Mouse (Mus musculus) heart, adult 9 months (tissue): ENCODE measurements around the gene Ppp2r5c.
A peak's percentile ranks its signal among the peaks of the same experiment; 100 is the strongest.

Source experiments
- DNase-seq, 2 experiments: peaks; one replicate each; pipeline ENCODE4 v3.0.0; 2022; ENCODE audit warnings: low spot score in 2 of 2

The Ppp2r5c gene

DNA sequence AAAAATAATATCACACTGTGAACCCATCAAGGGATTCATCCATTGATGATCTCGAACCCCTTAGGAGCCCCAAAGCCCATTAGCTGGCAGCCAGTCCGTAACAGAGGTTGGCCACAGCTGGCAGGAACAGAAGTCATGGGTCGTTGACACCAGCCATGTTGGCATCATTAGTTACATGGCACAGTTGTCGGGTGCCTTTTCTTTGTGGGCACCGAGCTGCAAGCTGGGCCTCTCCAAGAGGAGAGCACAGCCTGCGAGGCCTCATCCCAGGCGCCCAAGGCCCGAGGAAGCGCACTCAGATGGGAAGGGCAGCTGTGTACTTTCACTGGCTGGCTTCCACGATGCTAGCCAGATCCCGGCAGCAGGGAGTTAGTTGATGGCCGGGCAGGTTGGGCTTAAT lies 64.3 kb downstream of the Ppp2r5c start:
- no peak for DNase-seq

DNA sequence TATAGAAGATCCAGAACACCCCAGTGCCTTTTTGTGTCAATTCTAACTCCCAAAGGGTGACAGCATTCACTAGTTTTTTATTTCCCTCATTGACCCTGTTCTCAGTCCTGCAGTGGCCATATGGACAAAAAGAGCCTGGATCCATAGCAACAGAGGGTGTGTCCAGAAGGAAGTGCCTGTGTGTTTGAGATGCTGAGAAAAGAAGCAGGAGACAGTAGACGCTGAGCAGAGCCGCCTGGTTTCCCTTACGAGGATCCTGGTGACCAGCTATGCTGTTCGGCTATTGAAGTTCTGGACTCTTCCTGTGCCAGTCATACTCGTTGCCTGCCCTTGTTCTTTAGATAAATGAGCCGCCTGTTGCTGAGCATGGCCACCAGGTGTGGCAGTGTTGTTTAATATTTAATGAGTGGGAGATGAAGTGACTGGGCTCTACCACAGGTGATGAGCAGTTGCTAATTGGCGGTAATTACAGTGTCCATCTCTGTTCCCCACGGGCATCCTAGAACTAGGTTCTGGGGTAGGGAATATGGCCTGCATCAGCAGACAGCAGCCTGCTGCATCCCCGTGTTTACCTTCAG lies 65.0 kb downstream of the Ppp2r5c start:
- DNase-seq = no peak

DNA sequence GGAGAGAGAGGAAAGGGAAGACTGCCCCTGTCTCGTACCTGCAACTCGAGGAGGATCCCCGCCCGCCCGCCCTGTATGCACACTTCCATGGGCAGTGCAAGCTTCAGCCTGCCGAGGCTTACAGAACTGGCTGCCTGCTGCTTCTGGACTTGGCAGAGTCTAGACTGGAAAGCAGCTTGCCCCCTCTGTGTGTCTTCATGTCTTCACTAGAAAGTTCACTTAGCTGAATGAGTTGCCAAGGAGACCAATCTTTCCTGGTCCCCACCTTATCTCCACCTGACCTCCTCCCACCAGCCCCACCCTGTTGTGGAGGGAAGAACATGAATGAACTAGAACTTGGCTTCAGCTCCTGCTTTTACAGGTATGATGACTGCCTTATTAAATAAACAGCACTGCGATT lies 66.0 kb downstream of the Ppp2r5c start:
- DNase-seq = no peak

DNA sequence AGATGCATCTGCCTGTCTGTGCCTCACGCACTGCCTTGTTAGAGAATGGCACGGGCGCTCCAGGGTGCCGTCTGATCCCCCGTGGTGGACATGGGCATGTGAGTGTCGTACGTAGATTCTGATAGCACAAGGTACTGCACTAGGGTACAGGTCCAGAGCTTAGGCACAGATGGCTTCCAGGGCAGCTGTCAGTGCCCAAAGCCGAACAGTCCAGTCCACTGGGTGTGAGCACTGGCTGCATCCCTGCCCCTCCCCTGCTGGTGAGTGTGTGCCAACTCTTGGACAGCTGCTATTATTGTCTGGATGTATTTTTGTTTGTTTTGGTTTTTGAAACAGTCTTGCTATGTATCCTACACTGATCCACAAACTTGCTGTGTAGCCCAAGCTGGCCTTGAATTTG lies 68.8 kb downstream of the Ppp2r5c start:
- no peak for DNase-seq

DNA sequence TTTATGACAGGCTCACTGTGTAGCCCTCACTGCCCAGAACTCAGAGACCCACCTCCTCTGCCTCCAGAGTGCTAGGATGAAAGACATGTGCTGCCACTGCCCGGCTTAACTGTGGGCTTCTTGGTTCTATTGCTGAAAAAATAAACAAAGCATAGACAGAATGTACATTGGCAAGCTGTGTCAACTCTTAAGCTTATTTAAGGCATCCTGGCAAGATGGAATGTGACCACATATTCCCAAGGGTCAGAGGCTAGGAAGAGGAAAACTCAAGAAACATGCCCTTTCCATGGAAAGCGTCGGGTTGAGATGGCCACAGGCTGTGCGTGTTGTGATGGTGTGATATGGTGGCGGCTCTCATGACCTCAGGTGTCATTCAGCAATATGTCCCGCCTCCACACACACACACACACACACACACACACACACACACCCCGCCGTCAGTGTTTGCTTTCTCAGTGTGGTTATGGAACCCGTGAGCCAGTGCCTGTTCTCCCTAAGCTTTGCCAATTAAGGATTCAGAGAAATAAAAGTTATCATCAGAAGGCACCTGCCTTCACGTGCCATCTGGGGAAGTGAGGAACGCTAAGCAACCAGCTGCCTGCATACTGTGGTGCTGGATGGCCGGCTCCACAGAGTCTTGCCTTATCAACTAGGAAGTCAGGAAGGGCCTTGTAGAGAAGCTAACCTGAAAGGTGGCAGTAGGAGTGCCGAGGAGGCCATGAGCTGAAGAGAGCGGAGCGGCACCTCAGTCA lies 73.5 kb downstream of the Ppp2r5c start:
- no peak for DNase-seq

DNA sequence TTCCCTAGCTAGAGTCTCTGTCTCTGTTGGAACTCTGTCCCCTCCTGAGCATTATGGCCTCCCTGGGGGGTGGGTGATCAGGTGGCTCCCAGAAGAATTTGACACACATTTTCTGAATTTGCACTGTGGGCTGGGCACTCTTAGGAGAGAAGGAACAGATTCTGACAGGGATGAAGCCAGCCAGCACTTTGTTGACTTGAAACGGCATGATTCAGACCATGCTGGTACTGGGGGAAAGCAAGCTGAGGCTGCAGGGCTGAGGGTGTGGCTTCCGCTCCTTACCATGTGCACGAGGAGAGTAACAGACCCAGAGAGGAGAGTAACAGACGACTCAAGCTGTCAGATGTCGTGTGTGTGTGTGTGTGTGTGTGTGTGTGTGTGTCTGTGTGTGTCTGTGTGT lies 76.6 kb downstream of the Ppp2r5c start:
- DNase-seq = no peak

DNA sequence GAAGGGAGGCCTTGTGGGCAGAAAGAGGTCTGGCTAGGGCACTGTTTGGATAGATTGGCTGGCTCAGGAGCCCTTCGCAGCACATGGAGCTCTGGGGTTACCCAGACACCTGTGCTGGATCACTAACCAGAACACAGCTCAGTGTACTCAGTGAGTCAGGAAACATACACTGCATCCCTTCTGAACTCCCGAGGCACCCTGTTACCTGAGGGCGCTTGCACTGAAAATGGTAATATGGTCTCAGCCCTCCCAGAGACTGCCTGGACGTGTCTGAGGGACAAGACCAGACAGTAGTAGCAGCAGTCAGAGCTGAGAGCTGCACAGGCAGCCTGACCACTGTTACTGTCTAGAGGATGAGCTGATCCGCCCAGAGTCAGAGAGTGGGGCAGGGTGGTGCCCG lies 85.8 kb downstream of the Ppp2r5c start:
- DNase-seq = no peak

DNA sequence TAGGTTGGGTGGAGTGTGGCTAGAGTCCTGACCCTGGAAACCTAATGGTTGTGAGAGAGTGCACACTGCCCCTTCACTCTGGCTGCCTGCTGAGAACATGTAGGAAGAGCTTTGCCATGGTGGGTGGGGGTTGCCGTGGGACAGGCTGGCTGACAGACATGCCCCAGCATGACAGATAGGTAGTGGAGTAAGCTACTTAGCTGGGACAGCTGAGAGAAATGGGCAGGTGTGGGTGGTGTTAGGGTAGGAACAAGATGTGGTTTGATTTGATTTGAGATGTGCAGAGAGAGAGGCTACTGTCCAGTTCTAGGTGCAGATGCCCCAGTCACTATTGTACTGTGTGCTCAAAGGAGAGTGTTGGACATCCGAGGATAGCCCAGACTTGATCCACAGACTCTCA lies 86.2 kb downstream of the Ppp2r5c start:
- no peak for DNase-seq

DNA sequence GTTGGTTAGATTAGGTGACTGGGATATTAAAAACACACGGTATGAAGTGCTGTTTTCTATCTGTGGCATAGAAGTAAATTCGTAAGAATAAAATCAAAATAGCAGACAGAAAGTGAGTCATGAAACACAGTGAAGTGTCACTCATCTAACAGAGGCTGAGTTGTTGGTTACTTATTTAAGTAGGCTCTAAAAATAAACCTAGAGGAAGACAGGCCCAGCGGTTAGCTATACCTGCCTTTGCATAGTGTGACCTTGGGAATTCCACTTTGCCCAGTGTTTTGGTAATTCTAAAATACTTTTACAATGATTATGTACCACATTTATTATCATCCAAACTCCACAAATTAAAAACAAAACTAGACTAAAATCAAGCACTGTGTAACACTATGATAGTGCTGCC lies 86.9 kb downstream of the Ppp2r5c start:
- no peak for DNase-seq

DNA sequence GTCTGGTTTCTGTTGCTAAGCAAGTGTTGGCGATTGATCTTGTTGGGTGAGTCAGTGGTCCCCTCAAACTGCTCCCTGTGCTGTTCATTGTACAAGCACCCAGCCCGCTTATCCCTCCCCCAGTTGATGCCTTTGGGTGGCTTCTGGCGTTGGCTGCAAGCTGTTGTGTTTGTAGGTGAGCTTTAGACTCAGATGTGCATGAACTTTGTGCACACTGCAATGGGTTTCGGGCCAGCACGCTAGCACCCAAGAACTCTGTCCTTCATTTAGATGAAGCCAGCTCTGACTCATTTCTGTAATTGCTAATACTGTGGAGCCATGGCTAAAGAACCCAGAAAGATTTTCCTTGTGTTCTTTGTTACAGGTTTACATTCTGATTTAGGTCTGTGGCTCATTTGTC lies 88.4 kb downstream of the Ppp2r5c start:
- no peak for DNase-seq

DNA sequence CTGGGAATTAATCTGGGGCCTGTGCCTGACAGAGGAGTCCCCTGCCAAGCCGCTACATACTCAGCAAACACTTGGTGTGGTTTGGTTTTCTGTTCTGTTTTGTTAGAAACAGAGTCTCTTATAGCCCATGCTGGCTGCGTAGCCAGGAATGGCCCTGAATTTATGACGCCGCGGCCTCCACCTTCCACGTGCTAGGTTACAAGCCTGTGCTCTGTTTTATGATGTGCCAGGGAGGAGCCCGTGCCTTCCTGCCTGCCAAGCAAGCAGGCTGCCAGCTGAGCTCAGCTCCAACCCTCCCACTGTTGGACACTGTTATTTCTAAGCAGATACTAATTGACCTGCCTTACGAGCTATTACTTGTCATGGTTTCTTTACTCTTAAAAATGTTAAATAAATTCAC lies 90.8 kb downstream of the Ppp2r5c start:
- peak; percentile 26 to 42 for DNase-seq

DNA sequence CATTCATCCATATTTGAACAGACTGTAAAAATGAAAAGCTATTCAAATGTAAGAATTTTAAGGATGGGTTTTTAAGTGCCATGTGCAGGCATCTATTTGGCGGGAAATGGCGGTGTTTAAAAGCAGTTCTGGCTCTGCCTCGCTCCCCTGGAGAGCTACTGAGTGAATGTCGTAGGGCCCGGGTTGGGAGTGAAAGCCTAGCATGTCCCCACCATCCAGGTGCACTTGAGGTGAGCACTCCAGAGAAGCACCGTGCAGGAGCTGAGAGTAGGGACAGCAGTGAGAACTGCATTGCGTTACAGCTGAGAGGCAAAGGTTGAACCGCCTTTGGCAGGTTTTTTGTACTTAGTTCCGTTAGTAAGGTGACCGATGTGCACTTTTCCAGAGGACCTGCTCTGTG lies 92.4 kb downstream of the Ppp2r5c start:
- no peak for DNase-seq

DNA sequence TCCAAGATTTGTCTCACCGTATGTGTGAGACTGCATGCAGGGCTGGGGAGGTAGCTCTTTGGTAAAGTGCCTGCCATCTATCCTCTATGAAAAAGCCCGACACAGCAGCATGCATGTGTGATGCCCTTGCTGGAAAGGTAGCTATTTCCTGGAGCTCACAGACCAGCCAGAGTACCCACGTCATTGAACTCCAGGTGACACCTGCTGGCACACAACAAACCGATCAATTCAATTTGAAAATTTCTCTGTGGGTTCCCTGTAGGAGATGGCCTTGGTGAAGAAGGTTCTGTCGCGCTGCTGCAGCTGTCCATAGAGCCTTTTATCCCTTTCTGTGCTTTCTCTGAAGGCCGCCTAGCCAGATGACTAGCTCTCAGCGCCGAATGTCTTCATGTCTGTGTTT lies 92.9 kb downstream of the Ppp2r5c start:
- no peak for DNase-seq

DNA sequence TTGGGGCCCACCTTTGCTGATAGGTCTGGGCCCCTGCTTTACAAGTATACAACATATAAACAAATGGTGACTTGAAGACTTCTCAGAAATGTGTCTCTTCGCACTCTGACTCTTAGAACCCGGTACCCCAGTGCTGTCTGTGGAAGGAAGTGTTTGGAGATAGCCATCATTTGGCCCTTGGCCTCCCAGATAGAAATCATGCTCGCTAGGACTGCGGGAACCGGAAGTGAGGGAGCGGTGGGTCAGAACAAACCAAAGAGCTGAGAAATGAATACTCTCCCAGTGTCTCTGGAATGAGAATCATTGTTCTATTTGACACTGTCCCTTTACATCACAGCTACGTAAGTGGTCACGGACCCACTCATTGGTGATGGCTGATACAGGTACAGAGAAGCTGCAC lies 93.4 kb downstream of the Ppp2r5c start:
- DNase-seq = no peak

DNA sequence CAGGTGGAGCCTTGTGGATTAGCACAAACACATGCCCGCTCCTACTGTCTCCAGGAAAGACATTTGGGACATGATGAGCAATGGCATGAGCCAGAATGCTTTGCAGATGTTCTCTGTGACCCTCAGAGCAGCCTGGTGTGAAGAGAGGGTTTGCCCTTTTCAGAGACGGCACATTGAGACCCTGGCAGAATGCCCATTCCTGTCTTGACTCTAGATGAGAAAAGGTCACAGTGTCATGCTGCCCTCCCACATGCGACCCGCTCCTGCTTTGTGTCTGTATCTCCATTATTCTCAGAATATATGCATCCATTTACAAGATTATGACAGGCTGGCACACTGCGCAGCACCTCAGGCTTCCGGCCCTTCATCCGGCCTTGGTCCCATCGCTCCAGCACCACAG lies 94.1 kb downstream of the Ppp2r5c start:
- no peak for DNase-seq

DNA sequence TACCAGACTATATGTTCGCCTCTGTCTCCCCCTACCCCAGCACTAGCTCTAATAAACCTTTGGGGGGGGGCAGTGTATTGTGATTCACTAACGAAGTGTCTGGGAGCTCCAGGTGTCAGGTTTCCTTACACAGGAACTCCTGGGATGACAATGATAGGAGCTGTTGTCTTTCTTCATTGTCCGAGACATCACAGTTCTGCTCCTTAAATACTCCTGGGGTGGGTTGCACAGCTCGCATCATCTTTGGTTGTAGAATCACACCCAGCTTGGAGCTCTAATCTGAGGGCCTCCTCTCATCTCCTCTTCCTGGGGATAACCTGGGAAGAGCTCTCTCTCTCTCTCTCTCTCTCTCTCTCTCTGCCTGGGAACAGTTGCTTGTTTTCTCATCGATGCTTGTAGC lies 94.6 kb downstream of the Ppp2r5c start:
- DNase-seq = no peak

DNA sequence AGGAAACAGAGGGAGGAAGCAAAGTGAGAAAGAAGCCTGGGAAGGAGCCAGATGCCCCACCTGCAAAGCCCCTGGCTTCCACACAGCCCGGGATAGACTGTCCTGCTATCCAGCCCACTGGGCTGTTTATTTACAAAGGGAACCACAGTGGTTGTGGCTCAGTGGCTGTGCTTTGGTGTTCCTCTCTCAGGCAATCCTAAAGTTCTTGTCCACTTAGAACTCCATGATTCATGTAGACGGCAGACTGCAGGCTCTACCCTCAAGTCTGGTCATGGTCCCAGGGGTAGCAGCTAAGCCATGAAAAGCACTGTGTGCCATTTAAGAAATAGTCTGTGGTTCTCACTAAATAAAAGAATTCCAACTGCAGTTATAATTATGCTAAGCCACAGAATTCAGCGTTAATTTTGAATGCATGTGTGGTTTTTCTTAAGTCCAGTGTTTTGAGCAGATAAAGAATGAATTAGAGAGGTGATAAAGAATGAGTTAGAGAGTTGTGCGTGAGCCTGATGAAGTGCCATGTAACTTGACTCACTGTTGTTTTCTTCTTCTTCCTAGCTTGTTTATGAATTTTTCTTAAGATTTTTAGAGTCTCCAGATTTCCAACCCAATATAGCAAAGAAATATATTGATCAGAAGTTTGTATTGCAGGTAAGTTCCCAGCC lies 98.3 kb downstream of the Ppp2r5c start:
- DNase-seq = no peak

DNA sequence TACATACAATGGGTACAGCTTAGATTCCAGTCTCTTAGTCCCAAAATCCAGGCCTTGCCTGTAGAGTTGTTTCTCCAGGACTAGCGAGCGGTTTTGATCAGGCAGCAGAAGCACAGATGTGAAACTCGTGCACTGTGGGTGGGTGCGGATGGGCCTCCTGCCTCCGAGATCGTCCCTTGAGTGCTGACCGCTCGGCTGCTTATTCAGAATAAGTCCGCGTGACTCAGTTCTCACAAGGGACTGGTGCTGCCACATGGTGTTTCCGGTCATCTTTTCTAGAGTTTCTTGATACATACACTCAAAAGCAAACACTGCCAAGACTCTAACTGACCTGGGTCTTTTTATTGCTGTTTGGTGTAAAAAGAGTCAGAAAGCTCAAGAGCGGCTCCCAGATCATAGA lies 100.7 kb downstream of the Ppp2r5c start:
- DNase-seq = peak in 1 of 2 experiments; percentile 19

DNA sequence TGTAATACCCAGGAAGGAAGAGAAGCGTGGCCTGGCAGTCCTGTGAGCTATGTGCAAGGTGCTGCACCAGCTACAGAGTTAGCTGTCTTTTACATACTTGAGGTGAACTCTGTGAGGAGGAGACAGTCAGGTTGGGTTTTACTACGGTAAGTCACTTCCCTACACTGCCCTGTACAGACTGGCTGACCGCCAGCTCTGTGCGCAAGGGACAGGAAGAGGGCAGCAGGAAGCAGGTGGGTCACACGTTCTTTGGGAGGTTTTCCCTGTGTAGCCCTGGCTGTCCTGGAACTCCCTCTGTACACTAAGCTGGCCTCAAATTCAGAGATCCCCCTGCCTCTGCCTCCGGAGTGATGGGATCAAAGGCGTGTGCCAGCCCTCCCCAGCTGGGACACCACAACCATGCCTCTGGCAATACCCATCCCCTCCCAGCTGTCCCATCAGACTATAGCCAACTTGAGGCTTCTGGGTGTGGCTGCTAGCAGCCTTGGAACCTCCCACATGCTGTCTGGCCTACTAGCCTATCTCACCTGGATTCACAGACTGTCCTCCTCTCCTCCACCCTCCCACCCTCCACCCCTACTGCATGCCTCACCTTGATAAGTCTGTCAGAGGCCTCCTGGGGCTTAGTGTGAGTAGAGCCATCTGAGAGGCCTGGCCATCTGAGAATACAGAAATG lies 102.7 kb downstream of the Ppp2r5c start:
- DNase-seq = no peak

DNA sequence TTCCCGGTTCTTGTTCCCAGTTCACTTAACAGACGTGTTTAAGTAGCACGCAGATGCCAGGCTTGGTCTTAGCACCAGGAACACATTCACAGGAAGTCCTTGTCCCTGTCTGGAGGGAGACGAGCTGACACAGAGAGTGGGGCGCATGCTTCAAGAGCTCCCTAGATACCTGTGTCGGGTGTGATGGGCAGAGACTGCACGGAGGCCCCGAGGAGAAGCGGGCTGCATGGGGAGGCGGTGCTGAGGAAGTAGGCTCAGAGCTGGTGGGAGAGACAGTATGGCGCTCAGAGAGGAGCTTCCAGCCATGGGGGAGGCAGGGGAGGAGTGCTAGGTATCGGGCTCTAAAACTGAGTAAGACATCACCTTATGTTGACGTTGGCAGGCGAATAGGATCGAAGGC lies 103.4 kb downstream of the Ppp2r5c start:
- DNase-seq = no peak

DNA sequence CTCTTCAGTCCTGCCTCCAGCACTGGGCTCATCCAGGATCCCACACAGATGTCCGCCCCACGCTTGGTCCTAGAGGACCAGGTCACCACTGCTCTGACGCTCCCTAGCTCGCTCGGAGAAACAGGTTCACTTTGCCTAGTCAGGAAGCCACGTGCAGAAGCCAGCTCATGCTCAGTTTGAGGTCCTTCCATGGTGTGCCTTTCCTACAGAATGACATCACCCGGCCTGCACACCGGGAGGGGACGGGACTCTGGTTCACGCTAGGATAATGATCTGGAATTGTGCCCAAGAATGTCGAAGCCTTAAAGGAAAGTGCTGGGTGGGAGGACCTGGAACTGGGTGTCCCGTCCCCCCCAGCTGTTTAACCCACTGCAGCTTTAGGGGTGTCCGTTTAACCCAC lies 105.2 kb downstream of the Ppp2r5c start:
- no peak for DNase-seq

DNA sequence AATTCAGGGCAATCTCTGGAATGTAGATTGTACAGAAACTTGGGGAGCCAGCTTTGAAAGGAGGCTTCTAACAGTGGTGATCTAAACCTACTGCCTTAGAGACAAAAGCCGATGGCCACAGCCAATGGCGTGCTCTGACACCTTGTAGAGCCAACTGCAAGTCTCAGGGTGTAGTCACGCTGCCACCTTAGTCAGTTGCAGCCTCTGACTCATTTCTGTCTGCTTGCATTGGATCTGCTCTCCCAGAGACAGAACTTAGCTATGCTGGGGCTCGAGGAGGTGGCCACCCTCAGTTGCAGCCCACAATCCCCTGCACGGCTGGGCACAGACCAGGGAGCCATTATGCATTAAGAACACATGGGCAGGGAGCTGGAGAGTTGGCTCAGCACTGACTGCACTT lies 106.4 kb downstream of the Ppp2r5c start:
- no peak for DNase-seq
